Mouse (Mus musculus): Measurements from ENCODE around the gene Aldoc.

The Aldoc gene

GRCm38 (mm10) chr11:78363309-78364007 lies 40.7 kb downstream of the Aldoc start:
- no peak for DNase-seq

GRCm38 (mm10) chr11:78364103-78364502 lies 41.3 kb downstream of the Aldoc start:
- no peak for DNase-seq

GRCm38 (mm10) chr11:78367456-78368225 lies 44.9 kb downstream of the Aldoc start:
- no peak for DNase-seq

- DNase-seq, result no peak
Observed at GRCm38 (mm10) chr11:78370389-78370788, 47.6 kb downstream of the Aldoc start.

- no peak for DNase-seq
Observed at GRCm38 (mm10) chr11:78371711-78372110, 48.9 kb downstream of the Aldoc start.

- no peak for DNase-seq
Observed at GRCm38 (mm10) chr11:78372166-78372565, 49.4 kb downstream of the Aldoc start.

GRCm38 (mm10) chr11:78372610-78373009 lies 49.8 kb downstream of the Aldoc start:
- no peak for DNase-seq

GRCm38 (mm10) chr11:78374147-78374546 lies 51.4 kb downstream of the Aldoc start:
- no peak for DNase-seq

Measured in thymus, postnatal 14 days (tissue).